Mouse (Mus musculus) testis, postnatal 14 days (tissue): ENCODE measurements around the gene Gbp7.
"Not testable (repeated sequence)": the region's sequence is repeated elsewhere in the genome, so short reads cannot be mapped to it uniquely, and the experiment has no call there.

Experiments
- DNase-seq: peaks from one replicate; pipeline ENCODE4 v3.0.0; 2021; ENCODE audit warnings: low spot score

Gene Gbp7

DNA sequence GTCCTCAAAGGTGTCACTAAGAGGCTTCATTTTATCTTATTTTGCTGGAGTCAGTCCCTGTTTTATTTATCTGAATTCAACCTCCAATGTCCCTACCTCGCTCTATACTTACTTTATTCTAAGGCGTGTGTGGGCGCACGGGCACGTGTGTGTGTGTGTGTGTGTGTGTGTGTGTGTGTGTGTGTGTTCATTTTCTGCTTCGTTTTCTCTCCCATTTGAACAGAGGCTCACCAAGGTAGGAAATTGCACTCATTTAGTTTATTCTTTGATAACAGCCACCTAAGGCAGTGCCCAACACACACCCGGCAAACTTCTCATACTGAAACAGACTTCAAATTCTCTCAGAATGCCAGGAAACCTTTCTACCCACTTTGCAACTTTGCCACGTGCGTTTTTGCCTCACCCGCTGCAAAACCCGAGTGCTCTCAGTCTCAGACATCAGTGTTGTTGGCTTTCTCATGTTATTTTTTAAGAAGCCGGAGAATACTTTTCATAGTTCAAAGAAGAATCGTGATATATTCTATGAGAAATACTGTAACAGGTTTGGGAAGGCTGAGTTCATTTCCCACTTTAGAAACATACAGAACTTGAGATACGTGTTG is 31.0 kb downstream of the Gbp7 start:
- DNase-seq, result no peak

DNA sequence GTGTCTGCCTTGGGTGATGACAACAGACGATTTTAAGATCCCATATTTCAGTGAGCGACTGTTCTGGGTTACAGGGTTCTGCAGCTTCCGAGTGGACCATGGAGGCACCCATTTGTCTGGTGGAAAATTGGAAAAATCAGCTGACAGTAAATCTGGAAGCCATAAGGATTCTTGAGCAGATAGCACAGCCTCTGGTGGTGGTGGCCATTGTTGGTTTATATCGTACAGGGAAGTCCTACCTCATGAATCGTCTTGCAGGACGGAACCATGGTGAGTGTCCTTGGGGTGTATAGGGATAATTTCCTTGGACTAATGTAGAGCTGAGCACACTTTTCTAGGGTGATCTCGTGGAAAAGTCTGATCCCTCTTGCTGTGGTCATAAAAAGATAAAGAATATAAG is 31.5 kb downstream of the Gbp7 start:
- DNase-seq, result no peak

DNA sequence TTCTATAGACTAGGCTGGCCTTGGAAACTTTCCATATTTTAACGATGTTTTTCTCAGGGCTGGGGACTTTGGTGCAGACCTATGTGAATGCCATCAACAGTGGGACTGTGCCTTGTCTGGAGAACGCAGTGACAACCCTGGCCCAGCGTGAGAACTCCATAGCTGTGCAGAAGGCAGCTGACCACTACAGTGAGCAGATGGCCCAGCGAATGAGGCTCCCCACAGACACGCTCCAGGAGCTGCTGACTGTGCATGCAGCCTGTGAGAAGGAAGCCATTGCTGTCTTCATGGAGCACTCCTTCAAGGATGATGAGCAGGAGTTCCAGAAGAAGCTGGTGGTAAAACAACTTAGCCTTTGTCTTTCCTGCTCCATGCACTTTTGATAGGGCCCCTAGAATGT is 37.3 kb downstream of the Gbp7 start:
- not testable (repeated sequence) for DNase-seq

DNA sequence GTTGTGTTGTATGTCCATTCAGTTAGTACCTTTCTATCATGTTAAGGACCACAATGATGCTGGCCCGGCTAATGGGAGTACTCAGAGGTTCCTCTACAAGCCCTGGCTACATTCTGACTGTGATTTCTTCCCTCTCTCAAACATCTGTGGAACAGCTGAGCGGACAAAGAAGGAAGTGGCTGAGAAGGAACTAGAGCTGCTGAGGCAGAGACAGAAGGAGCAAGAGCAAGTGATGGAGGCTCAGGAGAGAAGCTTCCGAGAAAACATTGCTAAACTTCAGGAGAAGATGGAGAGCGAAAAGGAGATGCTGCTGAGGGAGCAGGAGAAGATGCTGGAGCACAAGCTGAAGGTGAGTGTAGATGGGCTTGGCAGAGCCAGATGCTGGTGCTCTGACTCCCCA is 40.6 kb downstream of the Gbp7 start:
- DNase-seq, result no peak

DNA sequence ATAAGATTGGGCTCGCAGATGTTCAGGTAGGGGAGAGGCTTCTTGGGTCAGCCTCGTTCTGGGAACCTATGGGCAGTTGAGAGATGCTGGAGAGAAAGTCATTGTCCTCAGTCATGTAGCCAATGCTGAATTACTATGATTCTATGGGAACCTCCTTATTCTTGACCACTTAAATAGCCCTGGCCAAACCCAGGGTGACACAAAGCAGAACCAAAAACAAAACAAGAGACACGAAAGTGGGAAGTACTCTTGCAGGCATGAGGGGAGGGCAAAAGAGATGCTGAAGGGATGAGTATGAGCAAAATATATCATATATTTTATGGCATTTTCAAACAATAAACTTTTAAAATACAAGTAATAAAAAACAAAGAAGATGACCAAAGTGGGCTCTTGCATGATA is 47.0 kb downstream of the Gbp7 start:
- no peak for DNase-seq

GRCm38 (mm10) chr3:142578342-142578741 is 48.2 kb downstream of the Gbp7 start:
- no peak for DNase-seq

DNA sequence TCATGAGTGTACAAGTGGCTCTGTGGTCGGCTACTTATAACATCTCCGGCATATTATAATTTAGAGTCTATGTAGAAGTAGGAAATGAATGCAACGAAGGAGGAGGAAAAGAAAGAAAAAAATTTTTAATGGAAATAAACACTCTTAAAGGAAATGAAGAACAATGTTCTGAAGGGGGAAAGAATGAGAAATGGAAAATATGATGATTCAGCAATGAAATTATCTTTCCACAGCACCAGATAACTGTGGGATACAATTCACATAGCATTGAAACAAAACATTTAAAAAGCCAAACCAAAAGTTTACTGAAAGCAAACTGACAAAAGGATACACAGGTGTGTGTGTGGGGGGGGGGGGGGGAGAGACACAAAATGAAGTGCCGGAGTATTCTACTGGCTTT is 52.9 kb downstream of the Gbp7 start:
- DNase-seq, result no peak

- no peak for DNase-seq
Observed at GRCm38 (mm10) chr3:142587386-142587785, 57.2 kb downstream of the Gbp7 start.

GRCm38 (mm10) chr3:142588888-142589287 is 58.7 kb downstream of the Gbp7 start:
- DNase-seq, result no peak

GRCm38 (mm10) chr3:142590431-142591067 is 60.4 kb downstream of the Gbp7 start:
- no peak for DNase-seq

DNA sequence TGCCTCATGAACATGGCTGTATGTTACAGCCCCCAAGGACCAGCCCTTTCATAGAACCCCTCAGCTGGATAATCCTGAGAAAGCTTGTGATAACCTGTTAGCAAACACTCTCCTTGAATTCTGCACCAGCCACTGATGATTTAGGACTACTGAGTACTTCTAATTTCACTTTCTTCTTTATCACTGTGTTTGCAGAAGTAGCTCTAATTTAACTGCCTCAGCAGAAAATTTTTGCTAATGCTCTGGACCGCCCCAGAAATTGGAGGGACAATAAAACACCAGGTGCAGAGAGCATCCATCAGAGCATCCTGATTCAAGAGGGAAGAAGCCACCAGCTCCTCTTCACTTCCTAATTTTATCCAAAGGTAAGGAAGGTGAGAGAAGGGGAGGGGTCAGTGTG is 64.4 kb downstream of the Gbp7 start, which contains the start of gene Gbp2b:
TSS of gene Gbp2b (plus strand) at position 301 of the 400 bp plus-strand sequence.
- DNase-seq, result no peak

- DNase-seq, result no peak
Observed at GRCm38 (mm10) chr3:142597923-142598322, 67.8 kb downstream of the Gbp7 start.
